Mouse (Mus musculus) lung, postnatal 0 days (tissue): Measurements from ENCODE around the gene Gm15557.

Experiments used
- CTCF ChIP-seq: IDR thresholded peaks from 2 replicates; pipeline ENCODE4 v1.5.1; 2016; ENCODE audit warnings: antibody characterized with exemption, mild to moderate bottlenecking
- EP300 ChIP-seq: IDR thresholded peaks from 2 replicates; pipeline ENCODE4 v1.6.1; 2016; ENCODE audit warnings: antibody characterized with exemption, mild to moderate bottlenecking, control low read depth

DNA sequence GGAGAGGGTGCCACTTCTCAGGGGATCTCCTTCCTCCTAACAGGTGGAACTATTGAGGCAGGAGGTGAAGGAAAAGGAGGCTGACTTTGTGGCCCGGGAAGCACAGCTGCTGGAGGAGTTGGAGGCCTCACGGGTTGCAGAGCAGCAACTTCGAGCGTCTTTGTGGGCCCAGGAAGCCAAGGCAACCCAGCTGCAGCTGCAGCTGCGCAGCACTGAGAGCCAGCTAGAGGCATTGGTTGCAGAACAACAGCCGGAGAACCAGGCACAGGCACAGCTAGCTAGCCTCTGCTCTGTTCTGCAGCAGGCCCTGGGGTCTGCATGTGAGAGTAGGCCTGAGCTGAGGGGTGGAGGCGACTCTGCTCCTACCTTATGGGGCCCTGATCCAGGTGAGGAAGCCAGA lies 45.2 kb downstream of the Gm15557 start:
- TF ChIP-seq CTCF (no peak), EP300 (no peak)
